Mouse (Mus musculus) bone marrow, adult 2 months (tissue): ENCODE measurements around the gene Actl9. TPM values are rescaled to one million over a fixed set of nuclear protein-coding genes. Genes with fewer than 3 reads are reported as not detected.

ENCODE experiments used
- H3K27ac ChIP-seq: fragments of 200-500 bp; 2 replicates; pipeline ENCODE4 v1.5.1; 2012; ENCODE audit warnings: low read depth, mild to moderate bottlenecking, control low read depth, inconsistent platforms, low read length; ENCODE audit not compliant: control insufficient read depth, poor library complexity, insufficient read depth
- H3K4me1 ChIP-seq: fragments of 200-500 bp; 2 replicates; pipeline ENCODE4 v1.6.1; 2011; ENCODE audit warnings: low read length; ENCODE audit not compliant: control insufficient read depth, insufficient read depth
- H3K4me3 ChIP-seq: fragments of 200-500 bp; replicated peaks from 2 replicates; pipeline ENCODE3; 2011; ENCODE audit warnings: mild to moderate bottlenecking, low read depth, low read length, control low read depth; ENCODE audit not compliant: control insufficient read depth
- CTCF ChIP-seq: fragments of 200-500 bp; IDR thresholded peaks from 2 replicates; pipeline ENCODE4 v1.5.1; 2011; ENCODE audit warnings: low read length, control low read depth; ENCODE audit not compliant: control insufficient read depth, insufficient read depth
- POLR2A ChIP-seq: fragments of 200-500 bp; IDR thresholded peaks from 2 replicates; pipeline ENCODE4 v1.6.1; 2011; ENCODE audit warnings: low read depth, mild to moderate bottlenecking, control low read depth, low read length, borderline replicate concordance; ENCODE audit not compliant: control insufficient read depth
- WGBS: fragments of 180-500 bp; shearing (Covaris S2); methylation state at CpG from one replicate; pipeline ENCODE4 v1.1.7; 2018; 5-methylcytosine and 5-hydroxymethylcytosine counted together
- polyA plus RNA-seq: library from polyadenylated mRNA; stranded (reverse); fragments of >200 nt; gene quantifications from 2 replicates; pipeline ENCODE4 v1.2.4, GENCODE M21; 2011; ENCODE audit warnings: low replicate concordance; ENCODE audit not compliant: missing spikeins, insufficient read depth, insufficient read length

Gene Actl9
- polyA plus RNA-seq, 1 experiment, result not detected

DNA sequence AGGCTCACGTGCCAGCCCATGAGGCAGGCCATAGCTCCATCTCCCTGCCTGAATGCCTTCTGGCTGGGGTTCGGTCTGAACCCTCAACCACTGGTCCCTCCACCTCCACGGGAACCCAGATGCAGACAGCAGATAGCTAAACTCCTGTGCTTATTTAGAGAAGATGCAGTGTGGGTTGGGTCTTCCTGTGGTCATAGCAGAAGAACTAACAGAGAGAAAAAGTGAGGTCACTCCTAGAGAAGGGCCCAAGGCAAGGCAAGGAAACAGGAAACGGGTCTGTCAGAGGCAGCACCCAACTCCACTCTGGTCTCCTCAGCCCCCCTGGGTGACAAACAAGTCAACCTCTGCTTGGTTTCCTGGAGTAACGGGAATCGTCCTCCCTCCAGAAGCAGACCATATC lies 38.5 kb downstream of the Actl9 start:
- TF ChIP-seq POLR2A (no peak), CTCF (no peak)
- WGBS, result 16% methylated on average over 6 of the region's 6 CpGs
- Histone ChIP-seq H3K4me3 (no peak overlapping the region), H3K27ac (no peak overlapping the region), H3K4me1 (no peaks in the 10 kb centered on the region)

Other genes with a start within 250 kb of the Actl9 start
- gene Olfr239, start 241.6 kb upstream of the Actl9 start, polyA plus RNA-seq, result not detected in 2 replicates
- 0.27 and 0.38 TPM in 2 replicates for gene Olfr1564, start 211.2 kb upstream of the Actl9 start, polyA plus RNA-seq
- 1.2 and 5.3 TPM in 2 replicates for gene Zfp955a, start 177.8 kb upstream of the Actl9 start, polyA plus RNA-seq
- gene Olfr63, start 168.2 kb upstream of the Actl9 start, polyA plus RNA-seq, result not detected in 2 replicates
- 3.2 and 3.6 TPM in 2 replicates for gene Zfp955b, start 143.4 kb upstream of the Actl9 start, polyA plus RNA-seq
- 1.4 and 5.1 TPM in 2 replicates for gene Zfp81, start 74.0 kb upstream of the Actl9 start, polyA plus RNA-seq
- 9.0 and 13.9 TPM in 2 replicates for gene Zfp101, start 38.3 kb upstream of the Actl9 start, polyA plus RNA-seq
- gene Adamts10, start 91.3 kb downstream of the Actl9 start, polyA plus RNA-seq, result 20.2 and 37.3 TPM in 2 replicates
- 34.6 and 68.8 TPM in 2 replicates for gene Myo1f, start 122.8 kb downstream of the Actl9 start, polyA plus RNA-seq
- gene Zfp414, start 196.2 kb downstream of the Actl9 start, polyA plus RNA-seq, result 24.6 and 41.4 TPM in 2 replicates
- gene Pram1, start 205.2 kb downstream of the Actl9 start, polyA plus RNA-seq, result 47.2 and 93.2 TPM in 2 replicates